Mouse (Mus musculus) adrenal gland, adult (tissue): ENCODE measurements at regions not wholly inside any gene's neighbourhood (a gene's known extent, or its start where the extent isn't known, plus 50 kb on each side); places are given as distances from the start of the nearest gene placed in this dataset.
A peak's percentile ranks its signal among the peaks of the same experiment; 100 is the strongest.
"Not testable (repeated sequence)": the region's sequence is repeated elsewhere in the genome, so short reads cannot be mapped to it uniquely, and the experiment has no call there.

Experiments used
- DNase-seq, 2 experiments: peaks; one replicate each; pipeline ENCODE4 v3.0.0; 2022 to 2023; ENCODE audit warnings: low spot score in 1 of 2; ENCODE audit not compliant: inconsistent age in 2 of 2

- no peak for DNase-seq
Measured at GRCm38 (mm10) chr2:166476953-166477352, 236.7 kb downstream of the Prex1 start.

GRCm38 (mm10) chr2:166475624-166476023 lies 238.0 kb downstream of the Prex1 start:
- DNase-seq: no peak

- DNase-seq: no peak
Measured at GRCm38 (mm10) chr2:166474601-166475000, 239.0 kb downstream of the Prex1 start.

- DNase-seq: no peak
Measured at GRCm38 (mm10) chr2:166471257-166471753, 242.3 kb downstream of the Prex1 start.

- DNase-seq: no peak
Measured at GRCm38 (mm10) chr2:166469046-166469593, 244.5 kb downstream of the Prex1 start.

- no peak for DNase-seq
Measured at GRCm38 (mm10) chr2:166467137-166467536, 246.5 kb downstream of the Prex1 start.

- no peak for DNase-seq
Measured at GRCm38 (mm10) chr2:166465531-166465930, 248.1 kb downstream of the Prex1 start.

GRCm38 (mm10) chr2:166463539-166463938 lies 250.1 kb downstream of the Prex1 start:
- no peak for DNase-seq

- DNase-seq: peak; percentile 64 to 78
Measured at GRCm38 (mm10) chr2:166461956-166462355, 251.7 kb downstream of the Prex1 start.

GRCm38 (mm10) chr2:166461103-166461502 lies 252.5 kb downstream of the Prex1 start:
- DNase-seq: no peak

GRCm38 (mm10) chr2:166459955-166460354 lies 253.7 kb downstream of the Prex1 start:
- peak; percentile 24 to 57 for DNase-seq

- no peak for DNase-seq
Measured at GRCm38 (mm10) chr2:166458953-166459352, 254.7 kb downstream of the Prex1 start.

GRCm38 (mm10) chr2:166457381-166458172 lies 256.1 kb downstream of the Prex1 start:
- no peak for DNase-seq

GRCm38 (mm10) chr2:166454160-166454888 lies 259.3 kb downstream of the Prex1 start:
- DNase-seq: not testable (repeated sequence)

- DNase-seq: no peak
Measured at GRCm38 (mm10) chr2:166450964-166451363, 262.7 kb downstream of the Prex1 start.

- no peak for DNase-seq
Measured at GRCm38 (mm10) chr2:166450380-166450779, 263.3 kb downstream of the Prex1 start.

GRCm38 (mm10) chr2:166448724-166449123 lies 264.9 kb downstream of the Prex1 start:
- no peak for DNase-seq

- DNase-seq: peak; percentile 79 to 89
Measured at GRCm38 (mm10) chr2:166448161-166448560, 265.5 kb downstream of the Prex1 start.

- DNase-seq: peak in 1 of 2 experiments; percentile 41
Measured at GRCm38 (mm10) chr2:166446536-166446935, 267.1 kb downstream of the Prex1 start.

GRCm38 (mm10) chr2:166445824-166446223 lies 267.8 kb downstream of the Prex1 start:
- not testable (repeated sequence) for DNase-seq

GRCm38 (mm10) chr2:166442997-166443396 lies 270.6 kb downstream of the Prex1 start:
- no peak for DNase-seq
